Mouse (Mus musculus) adrenal gland, adult 18-20 months (tissue): ENCODE measurements around the gene Smc1b. TPM values are rescaled to one million over a fixed set of nuclear protein-coding genes. Genes with fewer than 3 reads are reported as not detected.

Source experiments
- DNase-seq, 2 experiments: peaks; one replicate each; pipeline ENCODE4 v3.0.0; 2021 to 2022; ENCODE audit warnings: low spot score in 2 of 2
- total RNA-seq, 2 experiments: library from RNA; stranded (reverse); gene quantifications; 1 replicate in 1 of 2; 2 replicates in 1 of 2; pipeline ENCODE4 v1.2.3; 2021

Smc1b gene
- total RNA-seq, 2 experiments from 2014 or later, result not detected

GRCm38 (mm10) chr15:85027740-85028139 lies 104.0 kb downstream of the Smc1b start:
- no peak for DNase-seq

GRCm38 (mm10) chr15:85026197-85026596 lies 105.6 kb downstream of the Smc1b start:
- no peak for DNase-seq

DNA sequence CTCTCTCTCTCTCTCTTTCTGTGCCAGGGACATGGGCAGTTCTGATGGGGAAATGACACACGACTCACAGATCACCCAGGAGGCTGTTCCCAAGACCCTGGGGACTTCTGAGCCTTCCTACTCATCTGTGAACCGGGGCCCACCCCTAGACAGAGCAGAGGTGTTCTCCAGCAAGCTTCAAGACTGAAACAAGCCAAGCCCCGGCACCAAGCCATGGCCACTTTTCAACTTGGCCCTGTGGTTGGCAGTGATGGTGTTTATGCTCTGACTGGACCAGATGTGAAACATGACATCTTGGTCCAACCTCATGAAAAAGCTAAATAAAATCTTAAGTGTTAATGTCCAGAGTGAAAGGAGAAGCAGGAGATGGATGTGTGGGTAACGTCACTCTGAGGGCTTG lies 109.6 kb downstream of the Smc1b start:
- no peak for DNase-seq

- DNase-seq, result no peak
Measured at GRCm38 (mm10) chr15:85016951-85017664, 114.7 kb downstream of the Smc1b start, which contains the start of gene Upk3a. TSS of gene Upk3a (plus strand) at chr15:85017141.

DNA sequence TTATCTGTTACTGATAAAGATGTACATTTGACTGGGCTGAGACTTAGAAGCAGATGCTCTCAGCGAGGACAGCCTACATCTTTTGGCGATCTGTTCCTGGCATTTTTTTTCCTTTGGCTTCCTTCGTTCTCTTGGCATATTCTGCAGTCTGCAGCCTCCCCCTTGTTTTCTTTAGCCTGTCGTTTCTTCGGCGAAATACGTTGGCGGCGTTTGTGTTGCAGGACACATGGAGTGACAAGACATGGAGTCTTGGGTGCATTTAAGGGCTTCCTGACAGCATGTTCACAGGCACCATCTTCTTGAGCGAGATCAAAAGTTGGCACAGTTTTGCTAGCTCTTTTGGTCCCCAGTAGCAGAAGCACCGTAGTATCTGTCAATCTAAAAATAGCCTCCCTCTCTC lies 116.0 kb downstream of the Smc1b start:
- DNase-seq, result no peak

Other genes with a start within 250 kb of the Smc1b start
- under 1 TPM; 0.16 to 0.17 TPM for gene Gm29666, start 211.9 kb downstream of the Smc1b start, total RNA-seq
- 10 to 100 TPM; 41.0 to 45.8 TPM for gene Nup50, start 208.6 kb downstream of the Smc1b start, total RNA-seq
- gene 5031439G07Rik, start 143.4 kb downstream of the Smc1b start, total RNA-seq, result 10 to 100 TPM; 38.8 to 53.7 TPM
- not detected for gene Upk3a, start 114.8 kb downstream of the Smc1b start, total RNA-seq
- gene Fam118a, start 103.0 kb downstream of the Smc1b start, total RNA-seq, result 1 to 10 TPM; 8.2 to 9.8 TPM
- gene Ribc2, start 114 bp upstream of the Smc1b start, total RNA-seq, result not detected
- 10 to 100 TPM; 29.0 to 32.9 TPM for gene Fbln1, start 74.0 kb upstream of the Smc1b start, total RNA-seq
- 100 to 1,000 TPM; 108 to 119 TPM for gene Atxn10, start 204.3 kb upstream of the Smc1b start, total RNA-seq